Mouse (Mus musculus) ES-Bruce4 (cell line): ENCODE measurements around the gene Gm10295. TPM values are rescaled to one million over a fixed set of nuclear protein-coding genes. Genes with fewer than 3 reads are reported as not detected.

Experiments used
- H3K27ac ChIP-seq: 2 replicates; pipeline ENCODE4 v1.5.1; 2012; ENCODE audit warnings: low read length, inconsistent platforms; ENCODE audit not compliant: insufficient read depth
- H3K27me3 ChIP-seq: 2 replicates; pipeline ENCODE4 v1.6.1; 2012; ENCODE audit warnings: mild to moderate bottlenecking, low read length, inconsistent platforms; ENCODE audit not compliant: control insufficient read depth, poor library complexity, insufficient read depth, severe bottlenecking
- H3K36me3 ChIP-seq: 2 replicates; pipeline ENCODE4 v1.6.1; 2012; ENCODE audit warnings: inconsistent platforms, mild to moderate bottlenecking, low read length, moderate library complexity; ENCODE audit not compliant: control insufficient read depth, poor library complexity, insufficient read depth, severe bottlenecking
- H3K4me1 ChIP-seq: one replicate; pipeline ENCODE4 v1.8.1; 2011; ENCODE audit warnings: low read length; ENCODE audit not compliant: control insufficient read depth, insufficient read depth
- H3K4me3 ChIP-seq: 2 replicates; pipeline ENCODE4 v1.5.1; 2011; ENCODE audit warnings: low read depth, mild to moderate bottlenecking, low read length
- H3K9ac ChIP-seq: 2 replicates; pipeline ENCODE4 v1.6.1; 2012; ENCODE audit warnings: low read depth, mild to moderate bottlenecking, inconsistent platforms; ENCODE audit not compliant: poor library complexity, severe bottlenecking
- H3K9me3 ChIP-seq: replicated peaks from 2 replicates; pipeline ENCODE4 v1.6.1; 2012; ENCODE audit warnings: mild to moderate bottlenecking, low read length, inconsistent platforms; ENCODE audit not compliant: control insufficient read depth, poor library complexity, insufficient read depth, severe bottlenecking
- CTCF ChIP-seq: IDR thresholded peaks from one replicate; pipeline ENCODE4 v1.8.1; 2011; ENCODE audit warnings: low read depth, low read length
- EP300 ChIP-seq: IDR thresholded peaks from 2 replicates; pipeline ENCODE4 v1.6.1; 2011; ENCODE audit warnings: low read depth, low read length; ENCODE audit not compliant: insufficient read depth
- POLR2A ChIP-seq: IDR thresholded peaks from one replicate; pipeline ENCODE4 v1.8.1; 2011; ENCODE audit warnings: low read length; ENCODE audit not compliant: insufficient read depth
- polyA plus RNA-seq: library from polyadenylated mRNA; stranded (reverse); fragments of >200 nt; gene quantifications from 2 replicates; pipeline ENCODE4 v1.2.4, GENCODE M21; 2011; ENCODE audit warnings: low read depth; ENCODE audit not compliant: missing spikeins, insufficient read depth, insufficient read length

The Gm10295 gene
- polyA plus RNA-seq, 1 experiment, result not detected

- Histone ChIP-seq H3K9ac (no peak overlapping the region), H3K4me1 (no peaks in the 10 kb centered on the region), H3K4me3 (no peak overlapping the region), H3K27ac (no peak overlapping the region), H3K27me3 (no peaks in the 10 kb centered on the region), H3K36me3 (no peaks in the 10 kb centered on the region), H3K9me3 (no peaks in the 10 kb centered on the region)
- TF ChIP-seq POLR2A, result no peak
- no peak for TF ChIP-seq CTCF
- TF ChIP-seq EP300, result no peak
These were observed 38.0 kb downstream of the Gm10295 start for GRCm38 (mm10) chr7:71313148-71313765.

- no peaks in the 10 kb centered on the region for H3K4me1 ChIP-seq
- no peak overlapping the region for H3K4me3 ChIP-seq
- no peaks in the 10 kb centered on the region for H3K9me3 ChIP-seq
- TF ChIP-seq CTCF (no peak), POLR2A (no peak), EP300 (no peak)
- no peak overlapping the region for H3K27ac ChIP-seq
- H3K27me3 ChIP-seq, result no peaks in the 10 kb centered on the region
- no peaks in the 10 kb centered on the region for H3K36me3 ChIP-seq
- H3K9ac ChIP-seq, result no peak overlapping the region
These were observed 38.9 kb downstream of the Gm10295 start for GRCm38 (mm10) chr7:71312375-71312774.

GRCm38 (mm10) chr7:71311411-71311810 is 39.9 kb downstream of the Gm10295 start:
- Histone ChIP-seq H3K4me1 (no peaks in the 10 kb centered on the region), H3K27me3 (no peaks in the 10 kb centered on the region), H3K36me3 (no peaks in the 10 kb centered on the region), H3K4me3 (no peak overlapping the region), H3K9me3 (no peaks in the 10 kb centered on the region), H3K27ac (no peak overlapping the region), H3K9ac (no peak overlapping the region)
- TF ChIP-seq EP300 (no peak), CTCF (no peak), POLR2A (no peak)

GRCm38 (mm10) chr7:71308051-71308450 is 43.2 kb downstream of the Gm10295 start:
- no peak overlapping the region for H3K4me3 ChIP-seq
- no peak overlapping the region for H3K27ac ChIP-seq
- no peaks in the 10 kb centered on the region for H3K27me3 ChIP-seq
- TF ChIP-seq CTCF (no peak), EP300 (no peak), POLR2A (no peak)
- no peaks in the 10 kb centered on the region for H3K36me3 ChIP-seq
- H3K9me3 ChIP-seq, result no peaks in the 10 kb centered on the region
- H3K9ac ChIP-seq, result no peak overlapping the region
- H3K4me1 ChIP-seq, result no peaks in the 10 kb centered on the region

GRCm38 (mm10) chr7:71302714-71303113 is 48.6 kb downstream of the Gm10295 start:
- H3K4me1 ChIP-seq, result no peaks in the 10 kb centered on the region
- no peaks in the 10 kb centered on the region for H3K36me3 ChIP-seq
- H3K4me3 ChIP-seq, result no peak overlapping the region
- H3K27me3 ChIP-seq, result no peaks in the 10 kb centered on the region
- no peak overlapping the region for H3K27ac ChIP-seq
- H3K9me3 ChIP-seq, result no peaks in the 10 kb centered on the region
- no peak for TF ChIP-seq EP300
- TF ChIP-seq CTCF, result no peak
- TF ChIP-seq POLR2A, result no peak
- no peak overlapping the region for H3K9ac ChIP-seq
